Mouse (Mus musculus) gastrocnemius, postnatal 25 days (tissue): ENCODE results near the gene Peg3. TPM values are rescaled to one million over a fixed set of nuclear protein-coding genes. Genes with fewer than 3 reads are reported as not detected.

Experiments used
- DNase-seq: peaks from one replicate; pipeline ENCODE4 v3.0.0; 2022
- total RNA-seq, 2 experiments: library from RNA; stranded (reverse); gene quantifications; 1 replicate in 1 of 2; 2 replicates in 1 of 2; pipeline ENCODE4 v1.2.3; 2021

Peg3 gene
- total RNA-seq, 2 experiments from 2014 or later = 22.2 to 34.2 TPM

DNA sequence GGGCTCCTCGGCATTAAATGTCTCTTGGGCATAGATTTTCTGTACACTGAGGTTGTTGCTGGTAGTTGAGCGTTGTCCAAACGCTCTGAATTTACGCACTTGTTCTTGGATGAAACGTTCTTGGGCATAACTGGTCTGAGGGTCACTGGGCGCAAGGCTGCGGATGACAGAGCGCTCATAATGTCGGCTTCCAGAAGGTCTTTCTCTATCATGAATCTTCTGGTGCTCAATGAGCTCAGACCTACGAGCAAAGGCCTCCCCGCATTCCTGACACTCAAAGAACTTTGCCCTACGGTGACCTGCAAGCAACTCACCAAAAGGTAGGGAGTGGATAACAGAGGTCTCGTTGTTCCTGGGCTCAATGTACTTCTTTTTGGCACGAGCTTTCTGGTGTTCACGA is 20.8 kb downstream of the Peg3 start:
- DNase-seq = no peak

DNA sequence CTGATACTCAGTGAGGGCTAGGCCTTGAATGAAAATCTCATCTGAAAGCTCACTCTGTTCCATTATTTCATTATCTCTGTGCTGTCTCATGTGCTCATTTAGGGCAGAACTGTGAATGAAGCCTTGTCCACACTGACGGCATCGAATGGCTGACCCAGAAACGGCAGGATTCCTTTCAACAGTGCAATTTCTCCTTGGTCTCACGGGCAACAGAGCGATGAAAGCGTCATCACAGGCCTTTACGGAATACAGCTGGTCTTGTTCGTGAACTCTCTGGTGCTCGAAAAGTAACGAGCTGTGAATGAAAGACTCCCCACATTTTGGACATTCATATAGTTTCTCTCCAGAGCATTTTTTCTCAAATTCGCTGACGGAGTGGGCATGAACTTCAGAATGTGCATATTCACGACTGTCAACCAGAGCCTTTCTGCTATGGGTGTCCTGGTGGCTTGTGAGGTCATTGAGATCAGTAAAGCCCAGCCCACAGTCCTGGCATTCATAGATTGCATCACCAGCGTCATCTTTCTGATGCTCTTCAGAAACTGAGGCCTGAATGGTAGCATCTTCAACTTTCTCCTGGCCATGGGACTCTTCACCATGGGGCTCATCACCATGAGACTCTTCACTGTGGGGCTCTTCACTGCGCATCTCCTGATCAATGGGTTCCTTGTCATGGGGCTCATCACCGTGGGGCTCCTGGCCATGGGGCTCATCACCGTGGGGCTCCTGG is 21.6 kb downstream of the Peg3 start:
- no peak for DNase-seq

DNA sequence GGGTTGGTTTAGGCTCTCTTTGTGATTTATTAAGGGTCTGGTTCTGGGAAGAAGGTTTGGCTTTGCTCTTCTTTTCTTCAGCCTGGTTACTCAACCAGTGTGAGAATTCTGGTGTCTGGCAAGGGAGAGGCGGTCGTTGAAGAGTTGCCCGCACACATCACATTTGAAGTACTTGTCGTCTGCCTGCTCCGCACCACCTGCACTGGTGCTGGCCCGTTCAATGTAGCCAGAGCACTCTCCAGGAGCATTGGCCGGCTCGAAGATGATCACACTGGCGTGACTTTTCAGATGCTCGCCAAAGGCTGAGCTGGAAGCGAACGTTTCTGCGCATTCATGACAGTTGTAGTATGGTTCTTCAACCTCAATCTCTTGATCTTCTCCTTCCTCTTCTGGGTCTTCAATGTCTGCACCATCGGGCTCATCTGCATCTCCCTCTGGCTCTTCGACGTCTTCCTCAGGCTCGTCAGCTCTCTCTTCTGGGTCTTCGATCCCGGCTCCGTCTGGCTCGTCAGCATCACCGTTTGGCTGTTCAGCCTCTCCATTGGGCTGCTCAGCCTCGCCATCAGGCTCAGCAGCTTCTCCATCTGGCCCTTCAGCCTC is 22.7 kb downstream of the Peg3 start:
- DNase-seq = no peak

DNA sequence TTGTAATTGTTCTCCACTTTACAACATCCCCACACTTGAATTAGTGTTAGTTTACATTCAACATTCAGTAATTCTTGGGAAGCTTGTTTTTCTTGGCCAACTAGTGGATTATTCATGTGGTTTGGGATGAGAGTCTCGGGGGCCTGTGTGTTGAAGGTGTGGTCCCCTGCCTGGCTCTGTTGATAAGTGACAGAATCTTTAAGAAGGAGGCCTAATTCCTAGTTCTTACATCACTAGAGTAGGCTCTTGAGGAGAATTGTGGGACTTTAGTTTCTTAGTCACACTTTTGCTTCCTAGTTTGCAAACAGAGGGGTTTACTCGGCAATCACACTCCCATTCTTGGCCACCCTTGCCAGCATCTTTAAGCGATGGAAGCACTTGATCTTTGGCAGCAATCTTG is 31.0 kb downstream of the Peg3 start:
- no peak for DNase-seq

DNA sequence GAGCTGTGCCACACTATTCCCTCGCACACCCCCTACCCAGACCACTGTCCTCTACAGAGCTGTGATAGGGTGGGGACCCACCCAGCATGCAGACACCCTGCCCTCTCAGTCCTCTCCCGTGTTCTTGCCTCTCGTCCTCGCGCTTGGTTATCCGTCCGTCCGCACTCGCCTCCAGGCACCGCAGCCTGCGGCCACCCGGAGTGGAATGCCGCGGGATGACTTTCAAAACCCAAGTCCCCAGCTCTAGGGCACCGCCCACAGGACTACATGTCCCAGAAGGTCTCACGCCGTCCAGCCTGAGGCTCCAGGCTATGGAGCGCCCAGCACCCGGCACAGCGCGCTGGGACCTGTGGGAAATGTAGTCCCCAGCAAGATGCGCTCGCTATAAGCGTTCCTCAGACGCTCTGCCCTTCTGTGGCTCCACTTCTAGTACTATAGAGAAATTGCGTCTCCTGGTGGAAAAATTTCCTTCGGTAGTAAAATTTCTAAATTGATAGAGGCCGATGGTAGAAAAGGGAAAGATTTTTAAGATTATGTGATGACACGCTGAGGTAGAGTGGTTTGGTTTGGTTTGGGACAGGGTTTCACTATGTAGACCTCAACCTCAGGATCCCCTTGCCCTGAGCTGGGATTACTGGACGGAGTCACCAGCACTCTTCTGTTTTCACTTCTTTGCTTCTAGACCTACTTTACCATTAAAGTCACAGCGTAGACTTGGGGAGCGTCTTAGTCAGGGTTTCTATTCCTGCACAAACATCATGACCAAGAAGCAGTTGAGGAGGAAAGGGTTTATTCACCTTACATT is 33.8 kb downstream of the Peg3 start, which contains the start of gene Zim1:
Gene Zim1, minus strand, starts transcription at position 210 of the 805 bp plus-strand sequence.
- DNase-seq = peak; percentile 85

DNA sequence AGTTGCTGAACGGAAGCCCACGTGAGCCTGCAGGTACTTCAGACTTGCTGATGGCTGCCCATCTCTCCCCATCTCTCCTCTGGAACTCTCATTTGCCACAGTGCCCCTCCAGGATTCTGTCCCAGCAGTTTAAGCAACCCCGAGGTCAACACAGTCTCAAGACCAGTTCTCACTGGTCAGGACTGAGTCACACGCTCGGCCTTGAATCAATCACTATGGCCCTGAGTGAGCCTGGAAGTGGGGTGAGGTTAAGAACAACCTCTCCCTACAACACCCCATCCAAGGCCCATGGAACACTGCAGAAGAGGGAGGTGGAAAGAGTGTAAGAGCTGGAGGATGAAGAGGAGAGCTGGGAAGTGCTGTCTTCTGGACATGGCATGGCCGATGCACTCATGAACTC is 44.7 kb downstream of the Peg3 start:
- DNase-seq = no peak

DNA sequence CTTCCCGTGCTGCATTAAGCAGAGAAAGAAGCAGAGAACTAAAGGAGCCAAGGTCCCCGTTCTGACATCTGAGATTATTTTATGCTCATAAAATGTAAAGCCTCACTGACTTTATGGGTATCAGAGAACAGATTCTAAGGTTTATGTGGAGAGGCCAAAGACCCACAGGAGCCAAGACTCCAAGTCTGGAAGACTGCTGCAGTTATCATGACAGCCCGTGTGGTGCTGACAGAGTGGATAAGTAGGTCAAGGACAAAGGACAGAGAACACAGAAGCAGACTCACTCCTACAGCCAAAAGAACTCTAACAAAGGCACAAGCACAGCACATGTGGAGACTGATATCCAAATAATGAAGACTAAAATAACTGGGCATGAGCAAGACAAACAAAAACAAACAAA is 63.5 kb downstream of the Peg3 start:
- no peak for DNase-seq

DNA sequence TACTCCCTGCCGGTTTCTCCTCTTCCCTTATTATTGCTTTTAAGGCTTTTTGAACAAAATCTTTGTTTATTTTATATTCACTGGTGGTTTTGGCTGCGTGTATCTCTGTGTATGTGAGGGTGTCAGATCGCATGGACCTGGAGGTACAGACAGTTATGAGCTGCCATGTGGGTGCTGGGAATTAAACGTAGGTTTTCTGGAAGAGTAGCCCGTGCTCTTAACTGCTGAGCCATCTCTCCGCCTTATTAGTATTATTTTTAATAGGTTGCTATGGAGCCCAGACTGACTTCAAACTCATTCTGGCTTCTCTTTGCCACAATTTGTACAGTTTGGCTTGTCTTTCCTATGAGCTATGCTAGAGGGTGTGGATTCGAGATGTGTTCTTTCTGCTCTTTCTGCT is 66.8 kb downstream of the Peg3 start:
- DNase-seq = no peak

DNA sequence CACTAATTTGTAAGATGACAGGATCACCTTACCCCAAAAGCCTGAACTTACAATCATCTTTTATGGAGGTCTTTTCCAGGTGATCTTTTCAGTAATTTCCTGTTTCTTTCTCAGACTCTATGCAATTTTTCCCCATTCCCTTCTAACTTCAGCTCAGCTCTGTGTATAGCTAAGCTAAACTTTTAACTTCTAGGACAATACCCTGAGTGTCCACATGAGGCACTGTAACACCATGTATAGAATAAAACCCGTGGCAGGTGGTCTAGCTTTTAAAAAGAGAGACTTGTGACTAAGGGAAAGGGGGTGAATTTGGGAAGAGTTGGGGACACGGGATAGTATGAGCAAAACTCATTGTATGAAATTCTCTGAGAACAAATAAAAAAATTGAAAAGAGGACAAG is 70.6 kb downstream of the Peg3 start:
- no peak for DNase-seq

DNA sequence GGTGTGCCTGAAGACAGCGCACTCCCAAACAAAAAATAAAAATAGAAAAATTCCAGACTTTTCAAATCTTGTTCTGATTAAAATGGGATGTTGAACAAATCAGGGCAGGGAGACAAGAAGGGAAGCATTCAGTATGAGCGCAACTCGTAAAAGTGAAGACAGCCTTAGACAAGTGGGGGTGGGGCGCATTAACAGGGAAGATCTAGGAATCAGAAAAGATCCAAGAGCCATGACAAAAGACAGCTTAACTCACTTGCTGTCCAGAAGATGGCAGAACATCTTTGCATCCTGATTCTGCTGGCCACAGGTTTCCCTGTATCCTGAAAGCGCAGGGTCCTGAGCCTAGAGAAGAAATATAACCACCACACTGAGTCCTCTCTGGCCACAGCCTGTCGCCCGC is 71.6 kb downstream of the Peg3 start:
- no peak for DNase-seq

Other genes with a start within 250 kb of the Peg3 start
- gene Olfr5, start 243.5 kb downstream of the Peg3 start, total RNA-seq = not detected
- gene Olfr1347, start 230.7 kb downstream of the Peg3 start, total RNA-seq = not detected
- not detected for gene Olfr1348, start 221.7 kb downstream of the Peg3 start, total RNA-seq
- gene Olfr1349, start 207.5 kb downstream of the Peg3 start, total RNA-seq = not detected
- gene Olfr1350, start 165.6 kb downstream of the Peg3 start, total RNA-seq = not detected
- gene Zim1, start 34.0 kb downstream of the Peg3 start, total RNA-seq = 10 to 100 TPM; 13.6 to 18.2 TPM
- 1 to 10 TPM in 1 of 2 experiments, under 1 TPM in 1; 0.56 to 1.5 TPM for gene Usp29, start 147 bp upstream of the Peg3 start, total RNA-seq